Mouse (Mus musculus) limb, embryonic 15.5 days (tissue): ENCODE results near the gene Rab1b. TPM values are rescaled to one million over a fixed set of nuclear protein-coding genes. Genes with fewer than 3 reads are reported as not detected.
A peak's percentile ranks its signal among the peaks of the same experiment; 100 is the strongest.

Experiments
- ATAC-seq: fragments of 200-750 bp; cut with Nextera tagmentation; 2 replicates; pipeline ENCODE4 v1.8.0; 2017; ENCODE audit warnings: low read depth, moderate TSS enrichment; ENCODE audit not compliant: insufficient number of reproducible peaks, low FRiP score, low TSS enrichment
- H3K27ac ChIP-seq: fragments of 300-500 bp; sonication (generic); 2 replicates; pipeline ENCODE4 v1.5.1; 2015; ENCODE audit warnings: moderate library complexity, mild to moderate bottlenecking, inconsistent platforms
- H3K27me3 ChIP-seq: fragments of 300-500 bp; sonication (generic); 2 replicates; pipeline ENCODE4 v1.6.1; 2015; ENCODE audit warnings: inconsistent platforms
- H3K36me3 ChIP-seq: fragments of 300-500 bp; sonication (generic); 2 replicates; pipeline ENCODE4 v1.6.1; 2015; ENCODE audit warnings: inconsistent platforms
- H3K4me1 ChIP-seq: fragments of 300-500 bp; sonication (generic); 2 replicates; pipeline ENCODE4 v1.6.1; 2015; ENCODE audit warnings: inconsistent platforms
- H3K4me2 ChIP-seq: fragments of 300-500 bp; sonication (generic); 2 replicates; pipeline ENCODE4 v1.6.1; 2015; ENCODE audit warnings: mild to moderate bottlenecking, inconsistent platforms
- H3K4me3 ChIP-seq: fragments of 300-500 bp; sonication (generic); 2 replicates; pipeline ENCODE4 v1.5.1; 2015; ENCODE audit warnings: mild to moderate bottlenecking, inconsistent platforms
- H3K9ac ChIP-seq: fragments of 300-500 bp; sonication (generic); 2 replicates; pipeline ENCODE4 v1.6.1; 2015; ENCODE audit warnings: inconsistent platforms
- H3K9me3 ChIP-seq: fragments of 300-500 bp; sonication (generic); 2 replicates; pipeline ENCODE4 v1.6.1; 2016; ENCODE audit warnings: inconsistent platforms
- WGBS: fragments of 180-500 bp; shearing (Covaris S2); methylation state at CpG from one replicate; pipeline ENCODE4 v1.1.7; 2015; 5-methylcytosine and 5-hydroxymethylcytosine counted together
- polyA plus RNA-seq: library from polyadenylated mRNA; unstranded; fragments of >200 nt; fragmentation: Nextera tagmentation; extraction: Ambion mirVana; gene quantifications from 2 replicates; pipeline ENCODE4 v1.2.1, GENCODE M21; 2015

Rab1b gene
- polyA plus RNA-seq, 1 experiment from 2014 or later = 239 TPM

DNA sequence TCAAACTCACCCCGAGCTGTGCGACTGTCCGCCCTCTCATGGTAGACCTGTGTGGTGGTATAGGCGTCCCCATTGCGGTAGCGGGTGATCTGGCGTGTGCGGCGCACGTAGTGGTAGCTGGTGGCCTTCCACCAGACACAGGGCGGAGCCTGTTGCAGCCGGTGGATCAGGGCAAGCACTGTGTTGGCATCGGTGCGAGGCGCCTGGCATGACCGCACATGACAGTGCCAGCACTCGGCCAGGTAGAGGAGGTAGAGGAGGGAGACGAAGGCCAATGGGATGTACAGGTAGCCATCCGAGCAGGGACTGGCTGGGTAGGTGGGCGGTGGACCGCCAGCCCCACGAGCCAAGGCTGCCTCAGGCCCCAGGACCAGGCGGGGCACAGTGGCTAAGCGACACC is 24.3 kb downstream of the Rab1b start:
- Histone ChIP-seq H3K4me3 (no peak overlapping the region), H3K4me1 (peaks cover 17% of the 10 kb centered on the region), H3K36me3 (no peaks in the 10 kb centered on the region), H3K4me2 (no peak overlapping the region), H3K27ac (no peak overlapping the region), H3K27me3 (peaks cover 70% of the 10 kb centered on the region), H3K9ac (no peak overlapping the region), H3K9me3 (no peaks in the 10 kb centered on the region)
- 67% methylated on average over 24 of the region's 24 CpGs for WGBS
- ATAC-seq = no peak

DNA sequence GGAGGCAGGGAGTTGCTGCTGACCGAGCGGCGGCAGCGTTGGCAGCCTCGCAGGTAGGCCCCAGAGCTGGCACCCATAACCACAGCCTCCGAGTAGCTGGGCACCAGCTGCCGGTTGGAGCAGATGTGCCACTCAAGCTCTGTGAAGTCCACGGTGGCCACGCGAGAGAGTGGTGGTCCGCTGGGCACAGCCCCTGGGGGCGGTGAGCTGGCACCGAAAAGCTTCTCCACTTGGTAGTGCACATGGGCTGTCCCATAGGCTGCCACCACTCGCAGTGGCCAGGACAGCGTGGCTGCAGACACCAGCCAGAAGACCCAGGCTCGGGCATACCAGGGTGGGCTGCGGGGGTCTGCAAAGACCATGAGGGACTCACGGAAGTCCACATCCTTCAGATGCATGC is 24.9 kb downstream of the Rab1b start:
- H3K9me3 ChIP-seq = no peaks in the 10 kb centered on the region
- no peak overlapping the region for H3K9ac ChIP-seq
- 58% methylated on average over 18 of the region's 18 CpGs for whole genome bisulfite sequencing
- H3K27ac ChIP-seq = no peak overlapping the region
- H3K27me3 ChIP-seq = peaks cover 70% of the 10 kb centered on the region
- no peak for ATAC-seq
- H3K4me1 ChIP-seq = peaks cover 13% of the 10 kb centered on the region
- H3K36me3 ChIP-seq = no peaks in the 10 kb centered on the region
- H3K4me3 ChIP-seq = no peak overlapping the region
- no peak overlapping the region for H3K4me2 ChIP-seq

DNA sequence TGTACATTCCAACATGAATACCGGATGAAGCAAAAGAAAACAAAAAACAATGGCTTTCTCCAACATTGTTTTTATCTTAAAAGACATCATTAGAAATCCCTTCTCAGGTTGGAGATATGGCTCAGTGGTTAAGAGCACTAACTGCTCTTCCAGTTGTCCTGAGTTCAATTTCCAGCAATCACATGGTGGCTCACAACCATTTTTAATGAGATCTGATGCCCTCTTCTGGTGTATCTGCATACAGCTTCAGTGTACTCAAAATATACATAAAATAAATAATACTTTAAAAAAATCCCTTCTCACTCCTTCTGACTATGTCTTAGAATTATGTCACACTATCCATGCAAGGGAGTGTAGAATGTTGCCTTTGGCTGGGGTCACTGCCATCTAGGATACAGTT is 27.6 kb downstream of the Rab1b start:
- no peak for ATAC-seq
- Histone ChIP-seq H3K4me3 (no peak overlapping the region), H3K4me1 (no peaks in the 10 kb centered on the region), H3K9ac (no peak overlapping the region), H3K27ac (no peak overlapping the region), H3K27me3 (peaks cover 46% of the 10 kb centered on the region), H3K36me3 (no peaks in the 10 kb centered on the region), H3K4me2 (no peak overlapping the region), H3K9me3 (no peaks in the 10 kb centered on the region)
- WGBS = 97% methylated on average over 1 of the region's 1 CpGs

DNA sequence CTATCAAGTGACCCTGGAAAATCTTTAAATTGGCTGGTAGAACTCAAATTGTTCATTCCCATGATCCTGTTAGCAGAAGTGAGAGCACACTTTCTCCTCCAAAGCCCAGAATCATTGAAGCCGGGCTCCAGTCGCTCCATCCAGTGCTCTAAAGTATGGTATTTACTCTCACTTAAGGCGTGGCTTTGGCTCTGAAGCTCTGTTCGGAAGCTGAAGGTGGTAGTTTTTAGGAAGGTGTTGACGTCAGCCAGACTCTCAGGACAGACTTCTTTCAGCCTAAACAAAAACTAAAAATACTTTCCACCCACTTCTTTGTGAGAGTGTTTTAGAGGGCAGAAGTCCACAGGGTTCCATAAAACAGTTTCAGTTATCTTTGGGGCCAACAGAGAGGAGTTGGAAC is 33.4 kb downstream of the Rab1b start:
- no peaks in the 10 kb centered on the region for H3K36me3 ChIP-seq
- H3K9me3 ChIP-seq = no peaks in the 10 kb centered on the region
- WGBS = 33% methylated on average over 5 of the region's 5 CpGs
- H3K27me3 ChIP-seq = 0 out of 2 replicates have a peak, but pooled peaks cover 3% of the 10 kb centered on the region
- 0 out of 2 replicates have a peak overlapping the region, but pooled peaks have one; percentile 91 for H3K4me2 ChIP-seq
- ATAC-seq = no peak
- H3K27ac ChIP-seq = peak overlapping the region; percentile 63
- H3K4me1 ChIP-seq = peaks cover 46% of the 10 kb centered on the region
- H3K4me3 ChIP-seq = no peak overlapping the region
- no peak overlapping the region for H3K9ac ChIP-seq

DNA sequence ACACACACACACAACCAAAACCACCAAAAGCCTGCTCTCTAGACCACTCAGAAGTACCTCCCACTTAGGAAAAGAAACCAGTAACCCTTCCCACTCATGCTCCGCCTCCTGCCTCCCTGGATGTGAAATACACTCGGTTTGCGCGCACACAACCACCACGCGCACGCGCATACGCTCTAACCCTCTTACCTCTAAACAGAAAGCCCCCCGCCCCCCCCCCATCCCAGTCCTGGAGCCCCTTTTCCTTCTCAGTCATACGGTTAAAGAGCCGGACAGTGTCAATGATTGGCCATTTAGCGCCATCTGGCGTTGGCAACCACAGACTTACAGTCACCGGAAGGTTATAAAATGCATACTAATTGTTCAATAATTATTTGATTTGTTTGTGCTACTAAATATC is 33.8 kb downstream of the Rab1b start:
- peaks cover 5% of the 10 kb centered on the region; the same call in 1 of the 2 replicates for H3K27me3 ChIP-seq
- peaks cover 50% of the 10 kb centered on the region for H3K4me1 ChIP-seq
- no peak overlapping the region for H3K9ac ChIP-seq
- H3K4me3 ChIP-seq = peak overlapping the region; percentile 67
- peak overlapping the region; percentile 91 for H3K4me2 ChIP-seq
- H3K27ac ChIP-seq = peak overlapping the region; percentile 96
- no peaks in the 10 kb centered on the region for H3K36me3 ChIP-seq
- ATAC-seq = peak; percentile 19; the same call in 1 of the 2 replicates
- under 1% methylated on average over 15 of the region's 15 CpGs for WGBS
- no peaks in the 10 kb centered on the region for H3K9me3 ChIP-seq

DNA sequence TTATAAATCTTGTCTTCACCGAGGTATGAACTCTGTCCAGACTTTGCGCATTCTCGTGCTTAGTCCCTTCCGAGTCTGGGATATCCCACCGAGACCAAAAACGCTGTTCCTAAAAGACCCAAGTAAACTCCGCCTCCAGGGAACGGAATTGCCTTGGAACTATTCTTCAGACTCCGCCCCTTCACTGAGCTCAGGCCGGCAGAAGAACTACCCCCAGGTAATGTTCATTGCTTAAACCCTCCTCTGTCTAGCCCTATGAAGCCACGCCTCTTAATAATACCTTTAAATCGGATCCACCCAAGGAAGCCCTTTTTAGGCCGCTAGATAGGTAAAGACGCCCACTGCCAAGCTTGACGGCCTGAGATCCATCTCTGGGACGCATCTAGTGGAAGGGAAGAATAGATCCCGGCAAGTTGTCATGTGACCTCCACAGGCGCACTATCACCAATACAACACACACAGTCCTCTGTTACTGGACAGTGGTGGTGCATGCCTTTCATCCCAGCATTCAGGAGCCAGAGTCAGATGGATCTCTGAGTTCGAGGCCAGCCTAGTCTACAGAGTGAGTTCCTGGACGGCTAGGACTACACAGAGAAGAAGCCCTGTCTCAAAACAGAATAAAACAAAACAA is 34.4 kb downstream of the Rab1b start:
- WGBS = 2% methylated on average over 20 of the region's 20 CpGs
- H3K4me3 ChIP-seq = peak overlapping the region; percentile 67
- peak overlapping the region; percentile 96 for H3K27ac ChIP-seq
- peak overlapping the region; percentile 91 for H3K4me2 ChIP-seq
- H3K4me1 ChIP-seq = peaks cover 56% of the 10 kb centered on the region
- no peaks in the 10 kb centered on the region for H3K36me3 ChIP-seq
- no peaks in the 10 kb centered on the region for H3K9me3 ChIP-seq
- peaks cover 6% of the 10 kb centered on the region; the same call in 1 of the 2 replicates for H3K27me3 ChIP-seq
- H3K9ac ChIP-seq = no peak overlapping the region
- no peak for ATAC-seq

DNA sequence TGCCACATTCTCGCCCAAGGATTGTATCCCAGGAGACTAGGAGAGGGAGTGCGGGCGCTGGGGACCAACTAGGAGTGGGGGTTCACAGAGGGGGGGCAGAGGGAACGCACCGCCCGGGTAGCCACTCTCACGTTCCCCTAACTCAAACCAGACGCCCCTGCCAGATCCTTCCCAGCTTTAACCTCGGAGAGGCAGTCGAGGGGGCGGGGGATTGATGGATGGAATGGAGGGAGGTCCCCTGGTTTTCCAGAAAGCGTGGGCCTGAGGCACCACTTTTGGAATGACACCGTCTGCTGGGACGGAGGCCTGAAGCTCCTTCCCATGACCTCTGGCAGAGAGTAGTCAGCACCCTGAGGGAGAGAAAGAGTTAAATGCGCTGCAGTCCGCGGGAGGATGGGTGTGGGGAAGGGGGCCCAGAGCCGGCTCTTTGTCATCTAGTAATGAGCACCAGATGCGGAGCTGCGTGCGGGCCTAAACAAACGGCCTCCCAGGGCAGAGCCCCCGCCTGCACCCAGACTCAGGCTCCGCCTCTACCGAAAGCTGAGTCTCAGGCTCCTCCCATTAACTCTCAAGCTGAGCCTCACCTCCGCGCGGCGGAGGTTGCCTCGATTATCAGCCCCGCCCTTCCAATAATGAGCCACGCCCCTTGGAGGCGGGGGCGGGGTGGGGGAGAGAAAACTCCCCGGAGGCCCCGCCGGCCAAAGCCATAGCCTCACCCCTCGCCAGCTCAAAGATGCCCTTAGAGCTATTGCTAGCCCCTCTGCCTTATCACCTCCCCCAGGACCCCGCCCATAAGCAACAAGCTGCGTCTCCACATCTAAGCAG is 35.1 kb downstream of the Rab1b start:
- Histone ChIP-seq H3K9ac (peak overlapping the region; percentile 28; the same call in 1 of the 2 replicates), H3K27ac (peak overlapping the region; percentile 96), H3K4me1 (peaks cover 63% of the 10 kb centered on the region), H3K36me3 (no peaks in the 10 kb centered on the region), H3K9me3 (no peaks in the 10 kb centered on the region), H3K4me3 (peak overlapping the region; percentile 67), H3K4me2 (peak overlapping the region; percentile 91), H3K27me3 (peaks cover 6% of the 10 kb centered on the region; the same call in 1 of the 2 replicates)
- ATAC-seq = peak; percentile 86
- WGBS = under 1% methylated on average over 40 of the region's 40 CpGs

DNA sequence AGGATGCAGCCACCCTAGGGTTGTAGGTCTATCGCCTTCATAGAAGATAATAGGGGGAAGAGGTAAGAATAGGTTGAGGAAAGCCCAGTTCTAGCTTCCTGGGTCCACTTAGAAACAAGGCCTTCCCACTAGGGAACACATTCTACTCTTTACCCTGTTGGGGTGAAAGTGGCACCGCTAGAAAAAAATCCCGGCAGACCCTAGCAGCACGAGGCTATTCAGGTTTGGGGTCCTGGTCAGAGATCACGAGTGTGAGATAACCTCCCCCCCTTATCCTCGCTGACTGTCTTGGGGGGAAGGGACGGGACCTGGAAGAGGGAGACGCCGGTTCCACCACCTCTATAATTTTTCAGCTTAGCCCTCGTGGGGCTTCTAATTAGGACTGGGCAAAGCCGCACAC is 35.8 kb downstream of the Rab1b start:
- ATAC-seq = no peak
- Histone ChIP-seq H3K27me3 (peaks cover 6% of the 10 kb centered on the region; the same call in 1 of the 2 replicates), H3K4me3 (peak overlapping the region; percentile 67), H3K36me3 (no peaks in the 10 kb centered on the region), H3K9ac (peak overlapping the region; percentile 28; the same call in 1 of the 2 replicates), H3K9me3 (no peaks in the 10 kb centered on the region), H3K4me2 (peak overlapping the region; percentile 91), H3K27ac (peak overlapping the region; percentile 96), H3K4me1 (peaks cover 64% of the 10 kb centered on the region)
- 8% methylated on average over 11 of the region's 11 CpGs for WGBS

DNA sequence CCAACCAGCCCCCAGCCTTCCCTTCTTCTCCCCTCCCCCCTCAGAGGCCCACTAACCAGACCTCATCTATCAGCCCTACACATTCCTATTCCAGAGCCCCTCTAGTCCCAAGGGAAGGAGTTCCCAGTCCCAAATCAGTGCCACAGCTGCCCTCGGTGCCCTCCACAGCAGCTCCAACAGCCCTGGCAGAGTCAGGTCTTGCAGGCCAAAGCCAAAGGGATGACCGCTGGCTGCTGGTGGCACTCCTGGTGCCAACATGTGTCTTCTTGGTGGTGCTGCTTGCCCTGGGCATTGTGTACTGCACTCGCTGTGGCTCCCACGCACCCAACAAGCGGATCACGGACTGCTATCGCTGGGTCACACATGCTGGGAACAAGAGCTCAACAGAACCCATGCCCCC is 36.9 kb downstream of the Rab1b start:
- Histone ChIP-seq H3K27me3 (peaks cover 6% of the 10 kb centered on the region; the same call in 1 of the 2 replicates), H3K9ac (0 out of 2 replicates have a peak overlapping the region, but pooled peaks have one; percentile 20), H3K36me3 (no peaks in the 10 kb centered on the region), H3K4me3 (peak overlapping the region; percentile 67), H3K4me1 (peaks cover 71% of the 10 kb centered on the region), H3K9me3 (no peaks in the 10 kb centered on the region), H3K27ac (peak overlapping the region; percentile 96), H3K4me2 (peak overlapping the region; percentile 91)
- 71% methylated on average over 7 of the region's 7 CpGs for WGBS
- ATAC-seq = no peak

DNA sequence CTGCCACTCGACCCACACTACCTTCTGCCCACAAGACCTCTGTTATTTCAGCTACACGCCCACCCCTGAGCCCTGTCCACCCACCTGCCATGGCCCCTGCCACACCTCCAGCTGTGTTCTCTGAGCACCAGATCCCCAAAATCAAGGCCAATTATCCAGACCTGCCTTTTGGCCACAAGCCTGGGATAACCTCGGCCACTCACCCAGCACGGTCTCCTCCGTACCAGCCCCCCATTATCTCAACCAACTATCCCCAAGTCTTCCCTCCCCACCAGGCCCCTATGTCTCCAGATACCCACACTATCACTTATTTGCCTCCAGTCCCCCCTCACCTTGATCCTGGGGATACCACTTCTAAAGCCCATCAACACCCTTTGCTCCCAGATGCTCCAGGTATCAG is 37.4 kb downstream of the Rab1b start:
- Histone ChIP-seq H3K27ac (peak overlapping the region; percentile 96), H3K4me2 (peak overlapping the region; percentile 91), H3K36me3 (no peaks in the 10 kb centered on the region), H3K4me3 (peak overlapping the region; percentile 67), H3K9ac (no peak overlapping the region), H3K27me3 (peaks cover 6% of the 10 kb centered on the region; the same call in 1 of the 2 replicates), H3K4me1 (peaks cover 74% of the 10 kb centered on the region), H3K9me3 (no peaks in the 10 kb centered on the region)
- WGBS = 69% methylated on average over 5 of the region's 5 CpGs
- no peak for ATAC-seq

DNA sequence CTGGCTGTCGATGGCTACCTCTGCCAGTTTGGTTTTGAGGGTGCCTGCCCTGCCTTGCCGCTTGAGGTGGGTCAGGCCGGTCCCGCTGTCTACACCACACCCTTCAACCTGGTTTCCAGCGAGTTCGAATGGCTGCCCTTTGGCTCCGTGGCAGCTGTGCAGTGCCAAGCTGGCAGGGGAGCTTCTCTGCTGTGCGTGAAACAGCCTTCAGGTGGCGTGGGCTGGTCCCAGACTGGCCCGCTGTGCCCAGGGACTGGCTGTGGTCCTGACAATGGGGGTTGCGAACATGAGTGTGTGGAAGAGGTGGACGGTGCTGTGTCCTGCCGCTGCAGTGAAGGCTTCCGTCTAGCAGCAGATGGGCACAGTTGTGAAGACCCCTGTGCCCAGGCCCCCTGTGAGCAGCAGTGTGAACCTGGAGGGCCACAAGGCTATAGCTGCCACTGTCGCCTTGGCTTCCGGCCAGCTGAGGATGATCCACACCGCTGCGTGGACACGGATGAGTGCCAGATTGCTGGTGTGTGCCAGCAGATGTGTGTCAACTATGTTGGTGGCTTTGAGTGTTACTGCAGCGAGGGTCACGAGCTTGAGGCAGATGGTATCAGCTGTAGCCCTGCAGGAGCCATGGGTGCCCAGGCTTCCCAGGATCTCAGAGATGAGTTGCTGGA is 38.2 kb downstream of the Rab1b start:
- Histone ChIP-seq H3K9me3 (no peaks in the 10 kb centered on the region), H3K4me3 (peak overlapping the region; percentile 67), H3K36me3 (no peaks in the 10 kb centered on the region), H3K4me2 (peak overlapping the region; percentile 91), H3K4me1 (peaks cover 72% of the 10 kb centered on the region), H3K27me3 (peaks cover 3% of the 10 kb centered on the region; the same call in 1 of the 2 replicates), H3K27ac (peak overlapping the region; percentile 96), H3K9ac (peak overlapping the region; percentile 80)
- no peak for ATAC-seq
- WGBS = 27% methylated on average over 21 of the region's 21 CpGs
